Comparison of ENCODE assay signal across 8 mouse cellular contexts in the genomic region with DNA sequence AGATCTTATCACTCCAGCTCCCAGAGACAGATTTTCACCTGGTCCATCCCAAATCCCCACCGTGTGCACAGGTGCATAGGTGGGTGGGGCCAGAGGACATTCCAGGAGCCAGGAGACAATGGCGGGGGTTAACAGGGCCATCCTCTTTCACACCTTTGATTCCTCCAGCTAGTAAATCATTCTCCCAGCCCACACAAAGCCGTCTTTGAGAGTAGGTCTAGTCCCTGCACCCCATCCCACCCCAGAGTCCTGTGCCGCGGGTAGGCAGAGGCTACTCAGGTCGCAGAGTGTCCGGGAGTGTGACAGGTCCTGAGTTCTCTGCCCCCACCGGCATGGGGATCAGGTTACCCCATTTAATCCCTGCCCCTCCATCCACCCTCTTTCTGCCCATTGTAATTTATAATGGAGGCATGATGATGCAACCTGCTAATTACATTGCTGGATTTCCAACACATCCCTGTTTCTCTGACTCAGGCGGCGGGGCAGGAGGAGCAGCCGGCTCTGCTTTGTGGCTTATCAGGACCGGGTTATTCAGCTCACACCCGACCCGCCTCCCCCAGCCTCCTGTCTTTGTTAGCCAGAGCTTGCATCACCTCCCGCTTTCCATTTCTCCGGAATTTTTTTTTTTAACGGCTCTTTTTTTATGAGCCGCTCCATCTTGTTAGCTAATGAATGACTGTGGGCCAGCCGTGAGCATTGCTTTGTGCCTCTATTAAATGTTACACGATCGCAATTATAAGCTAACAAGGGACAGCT.
DNase-seq lines count a peak whose midpoint lies in the region; ATAC-seq and TF ChIP-seq lines count a peak whose summit lies in the region.

No protein-coding gene starts in this region.

- H3K4me1 ChIP-seq in E14TG2a.4 (replicated peaks; ENCODE audit: low read depth, low read length) = peaks cover 47% of the 10 kb centered on the region
- peaks cover 29% of the 10 kb centered on the region for H3K4me1 ChIP-seq in heart, embryonic 15.5 days (replicated peaks)
- peaks cover 85% of the 10 kb centered on the region for H3K4me1 ChIP-seq in limb, embryonic 10.5 days
- peaks cover 22% of the 10 kb centered on the region for H3K4me1 ChIP-seq in midbrain, embryonic 16.5 days (ENCODE audit: control insufficient read depth, insufficient read depth, low read length)

- no peak overlapping the region for H3K9ac ChIP-seq in heart, embryonic 15.5 days
- peak overlapping the region; percentile 58 for H3K9ac ChIP-seq in midbrain, embryonic 16.5 days (ENCODE audit: low read depth, low read length)

- peaks cover 3% of the 10 kb centered on the region for H3K9me3 ChIP-seq in E14TG2a.4 (ENCODE audit: low read length)
- H3K9me3 ChIP-seq in heart, embryonic 15.5 days (replicated peaks) = no peaks in the 10 kb centered on the region
- H3K9me3 ChIP-seq in limb, embryonic 10.5 days (replicated peaks) = no peaks in the 10 kb centered on the region
- no peaks in the 10 kb centered on the region for H3K9me3 ChIP-seq in midbrain, embryonic 16.5 days (replicated peaks; ENCODE audit: control insufficient read depth, low read length, poor library complexity, severe bottlenecking)

- TF ChIP-seq POLR2A in brain, embryonic 14.5 days (IDR thresholded peaks at IDR 0.05; ENCODE audit: borderline replicate concordance, extremely low read depth, insufficient read depth, insufficient read length, poor library complexity, severe bottlenecking) = peak; percentile 29; the same call in 1 of the 2 replicates

- ATAC-seq in heart, embryonic 15.5 days (replicated peaks; ENCODE audit: insufficient number of reproducible peaks, insufficient read depth, low FRiP score, low read depth) = no peak
- ATAC-seq in midbrain, embryonic 16.5 days = peak; percentile 66
- ATAC-seq in erythroblast, adult 5-6 weeks (replicated peaks; ENCODE audit: low FRiP score, poor library complexity, severe bottlenecking) = no peak

- H3K4me3 ChIP-seq in E14TG2a.4 (replicated peaks; ENCODE audit: low read length) = peak overlapping the region; percentile 21
- H3K4me3 ChIP-seq in heart, embryonic 15.5 days = no peak overlapping the region
- peak overlapping the region; percentile 36 for H3K4me3 ChIP-seq in limb, embryonic 10.5 days
- 0 out of 2 replicates have a peak overlapping the region, but pooled peaks have one; percentile 3 for H3K4me3 ChIP-seq in midbrain, embryonic 16.5 days (ENCODE audit: low read depth, low read length)

- peaks cover 46% of the 10 kb centered on the region for H3K27me3 ChIP-seq in E14TG2a.4 (ENCODE audit: insufficient read depth, low read length)
- H3K27me3 ChIP-seq in heart, embryonic 15.5 days = peaks cover 52% of the 10 kb centered on the region
- H3K27me3 ChIP-seq in limb, embryonic 10.5 days (ENCODE audit: low read depth, poor library complexity, severe bottlenecking) = peaks cover 77% of the 10 kb centered on the region
- no peaks in the 10 kb centered on the region for H3K27me3 ChIP-seq in midbrain, embryonic 16.5 days (ENCODE audit: control insufficient read depth, insufficient read depth, low read depth, low read length)

- WGBS in heart, embryonic 15.5 days = 6% methylated on average over 21 of the region's 21 CpGs
- 3% methylated on average over 21 of the region's 21 CpGs for WGBS in limb, embryonic 10.5 days
- WGBS in midbrain, embryonic 16.5 days = 2% methylated on average over 21 of the region's 21 CpGs

- H3K36me3 ChIP-seq in E14TG2a.4 (ENCODE audit: insufficient read depth, low read length) = no peaks in the 10 kb centered on the region
- no peaks in the 10 kb centered on the region for H3K36me3 ChIP-seq in heart, embryonic 15.5 days
- no peaks in the 10 kb centered on the region for H3K36me3 ChIP-seq in limb, embryonic 10.5 days
- H3K36me3 ChIP-seq in midbrain, embryonic 16.5 days (ENCODE audit: control insufficient read depth, insufficient read depth, low read length) = no peaks in the 10 kb centered on the region

- no peak for TF ChIP-seq CTCF in E14TG2a.4 (conservative IDR thresholded peaks at IDR 0.05; ENCODE audit: low read length)
- TF ChIP-seq CTCF in brain, embryonic 14.5 days (IDR thresholded peaks at IDR 0.05; ENCODE audit: borderline replicate concordance, extremely low read depth, insufficient read depth, insufficient read length) = no peak

- peak; percentile 92 for DNase-seq in brain, embryonic 14.5 days (ENCODE audit: low read depth)
- DNase-seq in limb, embryonic 10.5 days (ENCODE audit: low spot score) = peak; percentile 58
- no peak for DNase-seq in B cell, adult 2 months
- DNase-seq in cerebellum, postnatal 14 days = no peak

- H3K4me2 ChIP-seq in heart, embryonic 15.5 days = peak overlapping the region; percentile 30
- peak overlapping the region; percentile 41 for H3K4me2 ChIP-seq in midbrain, embryonic 16.5 days (ENCODE audit: low read length)

- no peak overlapping the region for H3K27ac ChIP-seq in heart, embryonic 15.5 days
- peak overlapping the region; percentile 69 for H3K27ac ChIP-seq in limb, embryonic 10.5 days
- peak overlapping the region; percentile 76 for H3K27ac ChIP-seq in midbrain, embryonic 16.5 days (ENCODE audit: low read length)

Comparison
In these comparisons a context has a peak if more than half of its experiments do, and no peak if none do; other contexts are left out.
1. DNase-seq: peak in brain, embryonic 14.5 days (single experiment) and limb, embryonic 10.5 days (single experiment); none in B cell, adult 2 months (0 of 2) and cerebellum, postnatal 14 days (0 of 2).